Mouse (Mus musculus) myocyte (in vitro differentiated cells): ENCODE measurements around the gene Ppdpf. TPM values are rescaled to one million over a fixed set of nuclear protein-coding genes. Genes with fewer than 3 reads are reported as not detected.

ENCODE experiments used
- H3K27me3 ChIP-seq: one replicate; pipeline ENCODE4 v1.6.1; 2011; ENCODE audit not compliant: control insufficient read depth, insufficient read depth, insufficient read length
- H3K36me3 ChIP-seq: one replicate; pipeline ENCODE4 v1.6.1; 2011; ENCODE audit not compliant: control insufficient read depth, insufficient read depth
- H3K4me2 ChIP-seq: one replicate; pipeline ENCODE4 v1.6.1; 2011; ENCODE audit warnings: low read depth, control low read depth
- H3K4me3 ChIP-seq: one replicate; pipeline ENCODE4 v1.5.1; 2011; ENCODE audit warnings: mild to moderate bottlenecking, control low read depth, moderate library complexity
- H3K79me2 ChIP-seq: one replicate; pipeline ENCODE4 v1.6.1; 2011; ENCODE audit not compliant: control insufficient read depth, insufficient read depth
- H3ac ChIP-seq: one replicate; pipeline ENCODE4 v1.6.1; 2011; ENCODE audit not compliant: control insufficient read depth, insufficient read length
- CEBPB ChIP-seq: IDR thresholded peaks from 2 replicates; pipeline ENCODE4 v1.6.1; 2011; ENCODE audit warnings: mild to moderate bottlenecking, moderate library complexity; ENCODE audit not compliant: poor library complexity, insufficient read depth, severe bottlenecking
- E2F4 ChIP-seq: IDR thresholded peaks from one replicate; pipeline ENCODE4 v1.6.1; 2011; ENCODE audit warnings: mild to moderate bottlenecking, control low read depth, moderate library complexity; ENCODE audit not compliant: insufficient read depth
- MAX ChIP-seq: IDR thresholded peaks from one replicate; pipeline ENCODE4 v1.6.1; 2011; ENCODE audit warnings: low read depth, mild to moderate bottlenecking, control low read depth
- MYOD1 ChIP-seq, 3 experiments: IDR thresholded peaks; one replicate each; pipeline ENCODE4 v1.6.1; 2011; ENCODE audit warnings: control low read depth in 2 of 3, low read depth in 2 of 3, mild to moderate bottlenecking in 2 of 3, moderate library complexity in 1 of 3; ENCODE audit not compliant: insufficient read length in 2 of 3, control insufficient read depth in 1 of 3
- MYOG ChIP-seq, 3 experiments: IDR thresholded peaks; one replicate each; pipeline ENCODE4 v1.6.1; 2011; ENCODE audit warnings: control low read depth in 2 of 3, low read depth in 2 of 3, mild to moderate bottlenecking in 2 of 3; ENCODE audit not compliant: insufficient read length in 2 of 3, control insufficient read depth in 1 of 3, insufficient read depth in 1 of 3
- POLR2A ChIP-seq: IDR thresholded peaks from one replicate; pipeline ENCODE4 v1.6.1; 2011; ENCODE audit warnings: low read depth, mild to moderate bottlenecking, control low read depth, moderate library complexity; ENCODE audit not compliant: insufficient read length
- POLR2AphosphoS2 ChIP-seq: IDR thresholded peaks from one replicate; pipeline ENCODE4 v1.6.1; 2011; ENCODE audit warnings: low read depth, control low read depth; ENCODE audit not compliant: insufficient read length
- REST ChIP-seq: IDR thresholded peaks from one replicate; pipeline ENCODE4 v1.6.1; 2011; ENCODE audit warnings: mild to moderate bottlenecking, control low read depth, moderate library complexity; ENCODE audit not compliant: insufficient read depth, insufficient read length
- SRF ChIP-seq: IDR thresholded peaks from one replicate; pipeline ENCODE4 v1.6.1; 2011; ENCODE audit warnings: low read depth; ENCODE audit not compliant: control insufficient read depth, insufficient read length
- TCF12 ChIP-seq: IDR thresholded peaks from one replicate; pipeline ENCODE4 v1.6.1; 2011; ENCODE audit warnings: mild to moderate bottlenecking, control low read depth; ENCODE audit not compliant: poor library complexity, insufficient read depth, severe bottlenecking
- TCF3 ChIP-seq: IDR thresholded peaks from one replicate; pipeline ENCODE4 v1.6.1; 2011; ENCODE audit warnings: low read depth, control low read depth; ENCODE audit not compliant: insufficient read length
- USF1 ChIP-seq: IDR thresholded peaks from one replicate; pipeline ENCODE4 v1.6.1; 2011; ENCODE audit warnings: low read depth, mild to moderate bottlenecking, control low read depth, moderate library complexity
- polyA plus RNA-seq: library from polyadenylated mRNA; unstranded; fragments of >200 nt; fragmentation: generic; extraction: Trizol; gene quantifications from one replicate; pipeline ENCODE4 v1.2.1, GENCODE M21; 2012; ENCODE audit warnings: missing spikeins

Ppdpf gene
- polyA plus RNA-seq, 1 experiment: 43.4 TPM

DNA sequence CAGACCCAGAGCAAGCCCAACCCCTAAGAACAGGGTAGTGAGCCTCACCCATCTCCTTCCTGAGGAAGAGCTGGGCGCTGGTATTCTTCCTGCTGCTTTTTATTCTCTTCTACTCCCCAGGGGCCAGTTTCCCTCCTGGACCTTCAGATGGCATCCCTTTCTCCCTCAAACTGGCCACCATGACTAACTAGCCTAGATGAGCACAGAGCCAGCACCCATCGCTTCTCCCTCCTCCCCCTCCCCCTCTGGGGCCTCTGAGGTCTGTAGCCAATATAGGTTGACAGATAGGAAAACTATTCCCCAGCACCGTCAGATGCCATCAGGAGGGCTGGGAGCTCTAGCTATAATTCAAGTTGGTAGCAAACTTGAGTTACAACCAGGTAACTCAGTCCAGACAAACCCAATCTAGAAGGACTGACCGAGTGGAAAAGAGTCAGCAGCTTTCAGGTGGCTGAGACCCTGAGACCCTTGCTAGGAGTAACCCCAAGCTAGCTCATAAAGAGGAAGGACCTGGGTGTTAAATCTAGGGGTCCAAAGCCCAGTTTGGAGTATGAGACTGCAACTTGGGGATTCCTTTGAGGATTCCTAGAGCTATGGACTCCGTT is 31.9 kb downstream of the Ppdpf start:
- no peak overlapping the region for H3K4me3 ChIP-seq
- no peak for TF ChIP-seq E2F4
- H3K27me3 ChIP-seq: peaks cover 24% of the 10 kb centered on the region
- no peak overlapping the region for H3K4me2 ChIP-seq
- H3K36me3 ChIP-seq: no peaks in the 10 kb centered on the region
- H3ac ChIP-seq: no peak overlapping the region
- H3K79me2 ChIP-seq: no peaks in the 10 kb centered on the region

DNA sequence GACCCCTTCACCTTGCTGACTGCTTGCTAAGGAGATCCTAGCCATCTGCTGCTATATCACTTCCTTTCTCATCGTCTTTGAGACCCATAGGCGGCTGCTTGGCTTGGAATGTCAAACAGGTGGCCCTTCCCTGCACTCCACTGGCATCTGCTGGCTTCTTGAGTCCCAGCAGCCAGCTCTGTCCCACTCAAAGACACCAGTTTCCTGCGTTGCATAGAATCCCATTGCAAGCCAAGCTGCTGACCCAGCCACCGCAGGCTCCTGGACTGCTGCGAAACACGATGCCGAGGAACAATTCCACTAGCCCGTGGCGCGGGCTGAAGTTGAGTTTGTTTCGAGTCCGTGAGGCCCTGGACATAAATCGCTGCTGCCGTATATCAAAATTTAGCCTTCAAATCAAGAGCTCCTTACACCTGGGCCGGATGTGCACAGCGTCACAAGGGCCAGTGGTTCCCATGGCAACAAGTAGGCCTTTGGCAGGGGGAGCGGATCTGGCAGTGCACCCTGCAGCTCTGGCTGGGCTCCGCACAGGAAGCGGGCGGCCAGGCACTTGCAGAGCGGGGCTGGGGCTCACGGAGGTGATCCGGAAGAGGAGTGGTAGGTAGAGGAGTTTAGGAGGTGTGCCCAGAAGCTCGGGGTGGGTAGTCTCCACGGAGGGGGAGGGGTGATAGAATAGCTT is 32.6 kb downstream of the Ppdpf start, which contains the start of gene Fndc11:
Fndc11 (plus strand) TSS at position 476 of the 679 bp plus-strand sequence.
- Histone ChIP-seq H3ac (no peak within 1 kb of the TSS), H3K36me3 (no peaks in the 10 kb centered on the region), H3K79me2 (no peaks in the 10 kb centered on the region), H3K4me2 (no peak within 1 kb of the TSS), H3K4me3 (no peak within 1 kb of the TSS), H3K27me3 (peaks cover 17% of the 10 kb centered on the region)
- TF ChIP-seq USF1 (no peak), TCF3 (no peak), MAX (no peak), POLR2AphosphoS2 (no peak), CEBPB (no peak), POLR2A (no peak), TCF12 (no peak), REST (no peak), E2F4 (no peak), MYOD1 (IDR thresholded peaks at IDR 0.05; ENCODE audit: control insufficient read depth in 1 of 3, insufficient read length in 2 of 3, low read depth in 2 of 3) (no peak)

DNA sequence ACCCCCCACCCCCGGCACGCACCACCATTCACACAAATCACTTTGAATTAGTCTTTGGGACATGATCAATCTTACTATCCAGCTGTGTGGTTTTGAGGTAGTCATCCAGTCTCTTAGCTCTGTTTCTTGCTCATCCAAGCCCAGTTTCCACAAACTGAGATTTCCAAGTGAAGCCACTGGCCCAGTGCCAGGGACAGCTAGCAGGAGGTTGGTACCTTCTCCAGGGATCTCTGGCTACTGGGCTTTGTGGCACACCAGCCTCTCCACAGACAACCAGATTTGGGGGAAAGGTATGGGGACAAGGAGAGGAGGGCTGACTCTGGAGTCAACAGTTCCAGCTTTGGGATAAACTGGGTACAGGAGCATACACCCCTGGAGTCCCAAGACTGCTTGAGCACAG is 33.3 kb downstream of the Ppdpf start:
- H3K27me3 ChIP-seq: peaks cover 11% of the 10 kb centered on the region
- H3K4me2 ChIP-seq: no peak overlapping the region
- H3ac ChIP-seq: no peak overlapping the region
- H3K4me3 ChIP-seq: no peak overlapping the region
- TF ChIP-seq TCF3: no peak
- TF ChIP-seq SRF: no peak
- TF ChIP-seq MYOG (IDR thresholded peaks at IDR 0.05; ENCODE audit: control insufficient read depth in 1 of 3, insufficient read depth in 1 of 3, insufficient read length in 2 of 3, low read depth in 2 of 3): no peak
- no peak for TF ChIP-seq POLR2A
- no peak for TF ChIP-seq TCF12
- TF ChIP-seq POLR2AphosphoS2: no peak
- TF ChIP-seq E2F4: no peak
- TF ChIP-seq CEBPB: no peak
- no peak for TF ChIP-seq MYOD1 (IDR thresholded peaks at IDR 0.05; ENCODE audit: control insufficient read depth in 1 of 3, insufficient read length in 2 of 3, low read depth in 2 of 3)
- no peak for TF ChIP-seq USF1
- TF ChIP-seq MAX: no peak
- no peak for TF ChIP-seq REST
- no peaks in the 10 kb centered on the region for H3K36me3 ChIP-seq
- no peaks in the 10 kb centered on the region for H3K79me2 ChIP-seq

DNA sequence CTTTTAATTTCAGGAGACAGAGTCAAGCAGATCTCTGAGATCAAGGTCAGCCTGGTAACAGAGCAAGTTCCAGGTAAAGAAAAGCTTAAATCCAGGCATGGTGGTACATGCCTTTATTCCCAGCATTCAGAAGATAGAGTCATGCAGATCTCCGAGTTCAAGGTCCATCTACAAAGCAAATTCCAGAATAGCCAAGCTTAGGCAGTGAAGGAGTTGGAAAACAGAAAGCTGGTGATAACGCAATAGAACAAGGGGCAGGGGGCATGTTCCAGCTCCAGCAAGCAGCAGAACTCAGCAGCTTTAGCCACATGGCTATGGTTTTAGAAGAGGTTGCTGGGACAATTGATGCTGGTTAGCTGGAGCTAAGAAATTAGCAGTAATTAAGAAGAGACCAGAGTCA is 37.9 kb downstream of the Ppdpf start:
- no peak overlapping the region for H3K4me2 ChIP-seq
- H3K27me3 ChIP-seq: peaks cover 11% of the 10 kb centered on the region
- no peaks in the 10 kb centered on the region for H3K36me3 ChIP-seq
- H3K4me3 ChIP-seq: no peak overlapping the region
- no peak for TF ChIP-seq TCF12
- no peak for TF ChIP-seq MAX
- no peak for TF ChIP-seq SRF
- TF ChIP-seq REST: no peak
- no peak for TF ChIP-seq POLR2AphosphoS2
- no peak for TF ChIP-seq TCF3
- TF ChIP-seq E2F4: no peak
- TF ChIP-seq MYOD1 (IDR thresholded peaks at IDR 0.05; ENCODE audit: control insufficient read depth in 1 of 3, insufficient read length in 2 of 3, low read depth in 2 of 3): no peak
- no peak for TF ChIP-seq MYOG (IDR thresholded peaks at IDR 0.05; ENCODE audit: control insufficient read depth in 1 of 3, insufficient read depth in 1 of 3, insufficient read length in 2 of 3, low read depth in 2 of 3)
- no peak for TF ChIP-seq POLR2A
- no peak overlapping the region for H3ac ChIP-seq
- H3K79me2 ChIP-seq: no peaks in the 10 kb centered on the region

DNA sequence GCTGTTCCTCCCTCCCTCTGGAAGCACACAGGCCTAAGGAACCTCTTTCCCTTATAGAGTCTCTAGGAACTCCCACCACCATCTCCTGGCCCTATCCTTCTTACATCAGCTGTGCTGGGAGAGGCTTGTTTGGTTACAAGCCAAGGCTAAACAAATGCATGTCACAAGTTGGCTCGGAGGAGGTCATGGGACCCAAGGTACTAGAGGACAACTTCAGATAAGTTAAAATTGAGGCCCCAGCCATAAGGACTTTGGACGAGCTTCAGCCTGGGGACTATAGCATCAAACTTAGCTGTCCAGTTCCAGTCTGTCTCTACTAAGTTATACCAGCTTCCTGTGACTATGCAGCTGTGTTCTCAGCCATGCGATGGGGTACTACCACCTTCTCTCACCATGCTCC is 40.1 kb downstream of the Ppdpf start:
- no peak overlapping the region for H3K4me3 ChIP-seq
- no peaks in the 10 kb centered on the region for H3K36me3 ChIP-seq
- TF ChIP-seq POLR2A: no peak
- TF ChIP-seq POLR2AphosphoS2: no peak
- no peak for TF ChIP-seq MYOD1 (IDR thresholded peaks at IDR 0.05; ENCODE audit: control insufficient read depth in 1 of 3, insufficient read length in 2 of 3, low read depth in 2 of 3)
- TF ChIP-seq TCF12: no peak
- TF ChIP-seq MYOG (IDR thresholded peaks at IDR 0.05; ENCODE audit: control insufficient read depth in 1 of 3, insufficient read depth in 1 of 3, insufficient read length in 2 of 3, low read depth in 2 of 3): no peak
- TF ChIP-seq CEBPB: no peak
- TF ChIP-seq USF1: no peak
- TF ChIP-seq MAX: no peak
- H3K79me2 ChIP-seq: no peaks in the 10 kb centered on the region
- H3K4me2 ChIP-seq: no peak overlapping the region
- peaks cover 1% of the 10 kb centered on the region for H3K27me3 ChIP-seq
- no peak overlapping the region for H3ac ChIP-seq
